Mouse (Mus musculus) liver (tissue): ENCODE results near the gene Cpox.

Experiments used
- DNase-seq: peaks from one replicate; pipeline ENCODE4 v3.0.0-alpha.2; 2020; ENCODE audit warnings: mixed read lengths

The Cpox gene

GRCm38 (mm10) chr16:58670643-58671042 lies 551 bp downstream of the Cpox start:
- DNase-seq, result peak; percentile 50

DNA sequence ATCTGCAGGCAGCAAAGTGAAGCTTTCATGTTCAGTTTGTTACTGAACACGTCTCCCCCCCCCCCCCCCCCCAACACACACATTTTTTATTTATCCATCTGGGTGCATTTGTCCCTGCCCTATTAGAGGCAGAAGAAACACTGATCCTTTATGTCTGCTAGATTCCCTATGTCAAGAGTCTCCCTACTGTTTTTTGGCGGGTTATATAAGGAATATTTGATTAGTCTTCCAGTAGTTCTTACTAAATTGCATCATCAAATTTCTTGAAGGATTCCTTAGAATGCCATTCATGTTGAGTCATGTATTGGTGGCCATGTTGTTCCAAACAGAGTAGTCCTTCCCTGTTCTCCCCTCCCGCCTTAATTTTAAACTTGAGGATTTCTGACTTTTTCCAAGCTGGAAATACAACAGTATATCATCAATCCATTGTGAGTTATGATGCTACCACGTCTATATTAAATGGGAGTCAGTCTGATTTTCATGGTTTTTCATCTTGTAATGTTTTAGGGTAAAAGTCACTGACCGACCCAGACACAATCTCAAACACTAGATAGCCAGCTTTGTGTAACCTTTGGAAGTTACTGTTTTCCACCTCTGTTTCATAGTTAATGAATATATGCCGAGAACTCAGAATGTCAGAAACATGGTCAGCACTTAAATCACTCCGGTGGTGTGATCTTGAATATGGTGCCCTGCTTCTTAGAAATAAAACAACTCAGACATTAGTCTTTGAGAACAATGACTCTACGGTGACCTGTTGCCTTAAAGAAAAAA lies 1.3 kb downstream of the Cpox start:
- no peak for DNase-seq

- DNase-seq, result peak; percentile 44
Observed at GRCm38 (mm10) chr16:58672396-58672795, 2.3 kb downstream of the Cpox start.

GRCm38 (mm10) chr16:58673811-58674410 lies 3.8 kb downstream of the Cpox start:
- DNase-seq, result no peak

DNA sequence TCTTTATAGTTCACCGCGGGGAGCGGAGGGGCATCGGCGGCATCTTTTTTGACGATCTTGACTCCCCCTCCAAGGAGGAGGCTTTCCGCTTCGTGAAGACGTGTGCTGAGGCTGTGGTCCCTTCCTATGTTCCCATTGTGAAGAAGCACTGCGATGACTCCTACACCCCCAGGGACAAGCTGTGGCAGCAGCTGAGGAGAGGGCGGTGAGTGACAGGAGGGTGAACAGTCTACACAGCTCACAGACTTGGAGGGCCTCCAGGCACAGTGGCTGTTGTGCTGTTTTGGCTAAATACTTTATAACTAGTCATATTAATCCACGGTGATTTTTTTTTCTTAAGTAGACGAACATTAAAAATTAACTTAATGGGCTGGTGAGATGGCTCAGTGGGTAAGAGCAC lies 5.2 kb downstream of the Cpox start:
- DNase-seq, result no peak

DNA sequence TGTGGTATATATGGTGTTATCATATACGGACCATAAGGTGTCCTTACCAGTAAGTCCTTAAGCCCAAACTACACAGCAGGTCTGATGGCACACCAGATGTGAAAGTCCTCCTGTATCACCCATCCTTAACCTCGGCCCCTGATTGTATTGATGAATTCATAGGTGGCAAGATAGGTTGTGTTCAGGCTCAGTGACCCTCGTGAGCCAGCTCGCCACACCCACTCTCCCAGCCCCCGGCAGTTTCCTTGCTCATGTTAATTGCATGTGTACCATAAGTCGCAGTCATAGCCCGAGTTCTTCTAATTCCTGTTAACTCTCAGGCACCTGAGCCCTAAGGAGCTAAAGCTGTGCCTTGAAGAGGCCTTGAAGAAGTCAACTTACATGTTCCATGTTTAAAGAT lies 6.1 kb downstream of the Cpox start:
- no peak for DNase-seq

DNA sequence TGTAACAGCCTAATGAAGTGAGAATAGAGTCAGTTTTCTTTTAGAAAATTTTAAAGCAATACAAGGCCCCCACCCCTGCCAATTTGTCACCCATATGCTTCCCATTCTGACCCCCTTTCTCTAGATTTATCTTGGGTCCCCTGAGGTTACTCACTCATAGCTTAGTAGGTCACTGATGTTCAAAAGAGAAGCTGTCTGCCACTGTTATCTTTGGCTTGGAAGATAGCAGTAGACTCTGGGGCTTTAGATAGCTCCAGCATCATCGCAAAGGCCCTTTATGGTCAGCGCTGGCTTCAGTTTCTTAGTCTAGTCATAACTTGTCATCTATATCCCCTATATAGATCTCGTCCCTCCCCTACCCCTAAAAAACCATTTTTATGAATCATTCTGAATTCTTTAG lies 6.5 kb downstream of the Cpox start:
- DNase-seq, result no peak

DNA sequence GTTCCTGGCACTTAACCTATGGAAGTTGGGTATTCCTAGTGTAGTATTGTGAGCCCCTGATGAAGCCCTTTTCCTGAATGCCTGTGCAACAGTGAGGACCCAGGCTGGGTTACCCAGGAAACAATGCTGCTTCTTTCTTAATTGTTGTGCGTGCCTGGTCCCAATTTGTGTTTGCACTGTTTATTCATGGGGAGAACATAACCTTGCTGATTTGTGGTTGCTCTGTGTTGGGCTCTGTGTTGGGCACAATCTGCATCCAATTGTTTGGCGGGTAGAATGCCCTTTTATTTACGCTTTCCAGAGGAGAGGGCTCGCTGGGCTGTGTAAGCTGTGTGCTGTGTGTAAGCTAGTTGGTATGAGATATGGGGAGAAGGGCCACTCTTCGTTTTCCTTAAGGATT lies 7.4 kb downstream of the Cpox start:
- no peak for DNase-seq

- peak; percentile 35 for DNase-seq
Observed at GRCm38 (mm10) chr16:58678660-58679059, 8.6 kb downstream of the Cpox start.

GRCm38 (mm10) chr16:58682046-58682445 lies 12.0 kb downstream of the Cpox start:
- no peak for DNase-seq

- DNase-seq, result no peak
Observed at GRCm38 (mm10) chr16:58682870-58683269, 12.8 kb downstream of the Cpox start.

DNA sequence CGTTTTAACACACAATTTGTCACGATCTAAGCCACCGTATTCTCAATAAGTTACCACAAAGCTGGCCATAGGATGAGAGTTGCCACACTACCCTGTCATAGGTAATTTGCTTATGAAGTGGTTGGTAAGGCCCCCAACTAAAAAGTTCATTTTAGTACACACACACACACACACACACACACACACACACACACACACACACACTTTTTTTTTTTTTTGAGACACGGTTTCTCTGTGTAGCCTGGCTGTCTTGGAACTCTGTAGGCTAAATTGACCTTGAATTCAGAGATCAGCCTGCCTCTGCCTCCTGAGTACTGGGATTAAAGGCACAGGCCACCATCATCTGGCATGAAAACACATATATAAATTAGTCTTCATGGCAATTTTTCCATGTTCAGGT lies 13.8 kb downstream of the Cpox start:
- no peak for DNase-seq

DNA sequence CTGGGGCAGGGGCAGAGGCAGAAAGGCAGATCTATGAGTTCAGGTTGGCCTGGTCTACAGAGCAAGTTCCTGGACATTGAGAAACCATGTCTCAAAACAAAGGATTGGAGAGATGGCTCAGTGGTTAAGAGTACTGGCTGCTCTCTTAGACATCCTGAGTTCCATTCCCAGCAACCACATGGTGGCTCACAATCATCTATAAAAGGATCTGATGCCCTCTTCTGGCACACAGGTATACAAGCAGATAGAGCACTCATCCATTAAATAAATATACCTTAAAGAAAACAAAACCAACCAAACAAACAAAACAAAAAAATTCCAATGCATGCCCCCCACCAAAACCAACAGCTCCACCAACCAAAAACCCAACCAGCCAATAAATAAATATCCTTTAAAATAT lies 14.4 kb downstream of the Cpox start:
- no peak for DNase-seq

- peak; percentile 43 for DNase-seq
Observed at GRCm38 (mm10) chr16:58685548-58686537, 15.8 kb downstream of the Cpox start.

- DNase-seq, result no peak
Observed at GRCm38 (mm10) chr16:58688534-58688933, 18.4 kb downstream of the Cpox start.

DNA sequence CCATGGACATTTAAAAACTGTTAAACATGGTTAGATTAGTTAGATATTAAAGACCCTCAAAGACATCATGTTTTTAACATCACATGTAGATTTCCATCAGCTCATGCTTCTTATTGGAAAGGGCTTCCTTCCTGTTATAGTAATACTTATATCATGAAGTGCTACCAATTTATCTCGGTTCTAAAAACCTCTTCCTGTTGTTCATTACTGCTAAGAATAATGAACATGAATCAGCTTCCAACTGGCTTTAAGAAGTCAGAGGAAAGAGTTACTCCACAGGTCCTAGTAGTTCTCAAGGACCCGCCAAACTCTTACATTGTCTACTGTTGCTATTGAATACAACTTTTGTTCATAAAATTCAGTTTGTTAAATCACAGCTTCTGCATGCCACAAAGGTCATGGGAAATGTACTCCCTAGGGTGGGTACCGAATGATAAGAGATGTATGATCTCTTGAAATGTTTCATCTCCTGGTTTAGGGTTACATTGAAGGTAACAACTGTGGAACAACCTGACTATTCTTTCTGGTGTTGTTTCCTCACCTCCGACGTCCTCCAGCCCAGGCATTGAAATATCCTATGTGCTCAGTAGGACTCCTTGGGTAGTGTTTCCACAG lies 19.6 kb downstream of the Cpox start:
- no peak for DNase-seq

- DNase-seq, result no peak
Observed at GRCm38 (mm10) chr16:58690322-58690732, 20.2 kb downstream of the Cpox start.

- no peak for DNase-seq
Observed at GRCm38 (mm10) chr16:58694091-58694490, 24.0 kb downstream of the Cpox start.

DNA sequence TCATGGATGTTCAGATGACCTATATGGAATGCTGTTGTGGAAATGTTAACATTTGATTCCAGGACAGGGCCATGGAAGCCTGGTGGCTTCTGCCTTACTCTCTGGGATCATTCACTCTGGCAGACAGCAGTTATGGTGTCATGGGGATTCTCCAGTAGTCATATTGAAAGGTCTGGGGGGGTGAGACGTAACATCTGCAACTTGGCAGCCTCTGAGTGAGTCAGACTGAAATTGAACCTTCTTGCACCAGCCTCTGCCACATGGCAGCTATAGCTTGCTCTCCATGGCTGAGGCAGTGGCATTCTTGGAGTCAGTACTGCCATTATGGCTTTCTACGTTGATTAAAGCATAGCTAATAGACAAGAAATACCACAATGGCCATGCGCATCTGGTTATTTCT lies 26.7 kb downstream of the Cpox start:
- no peak for DNase-seq

GRCm38 (mm10) chr16:58697261-58697660 lies 27.2 kb downstream of the Cpox start:
- DNase-seq, result no peak

DNA sequence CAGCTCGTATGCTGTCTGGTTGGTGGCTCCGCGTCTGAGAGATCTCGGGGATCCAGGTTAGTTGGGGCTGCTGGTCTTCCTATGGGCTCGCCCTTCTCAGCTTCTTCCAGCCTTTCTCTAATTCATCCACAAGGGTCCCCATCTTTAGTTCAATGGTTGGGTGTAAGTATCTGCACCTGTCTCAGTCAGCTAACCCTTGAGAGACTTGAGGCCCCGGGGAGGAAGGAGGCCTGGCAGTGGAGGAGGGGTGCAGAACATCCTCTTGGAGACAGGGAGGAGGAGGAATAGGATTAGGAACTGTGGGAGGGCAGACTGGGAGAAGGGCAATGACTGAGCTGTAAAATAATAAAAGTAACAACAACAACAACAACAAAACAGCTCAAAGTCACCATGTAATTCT lies 30.1 kb downstream of the Cpox start:
- no peak for DNase-seq

GRCm38 (mm10) chr16:58700816-58701424 lies 30.8 kb downstream of the Cpox start:
- no peak for DNase-seq

- DNase-seq, result no peak
Observed at GRCm38 (mm10) chr16:58701779-58702178, 31.7 kb downstream of the Cpox start.
